Mouse (Mus musculus) thymus, adult 18-20 months (tissue): ENCODE measurements around the gene Gm32802.
"Not testable (repeated sequence)": the region's sequence is repeated elsewhere in the genome, so short reads cannot be mapped to it uniquely, and the experiment has no call there.

Experiments used
- DNase-seq, 2 experiments: peaks; one replicate each; pipeline ENCODE4 v3.0.0; 2022; ENCODE audit warnings: mixed read lengths in 2 of 2

Gm32802 gene

GRCm38 (mm10) chr10:118258388-118258787, at the start of gene Gm32802:
Gm32802 (plus strand) TSS chr10:118258688.
- DNase-seq, result not testable (repeated sequence)

- not testable (repeated sequence) for DNase-seq
Observed at GRCm38 (mm10) chr10:118215719-118216393, 42.6 kb upstream of the Gm32802 start.

GRCm38 (mm10) chr10:118227629-118228028, 30.9 kb upstream of the Gm32802 start:
- DNase-seq, result not testable (repeated sequence)

DNA sequence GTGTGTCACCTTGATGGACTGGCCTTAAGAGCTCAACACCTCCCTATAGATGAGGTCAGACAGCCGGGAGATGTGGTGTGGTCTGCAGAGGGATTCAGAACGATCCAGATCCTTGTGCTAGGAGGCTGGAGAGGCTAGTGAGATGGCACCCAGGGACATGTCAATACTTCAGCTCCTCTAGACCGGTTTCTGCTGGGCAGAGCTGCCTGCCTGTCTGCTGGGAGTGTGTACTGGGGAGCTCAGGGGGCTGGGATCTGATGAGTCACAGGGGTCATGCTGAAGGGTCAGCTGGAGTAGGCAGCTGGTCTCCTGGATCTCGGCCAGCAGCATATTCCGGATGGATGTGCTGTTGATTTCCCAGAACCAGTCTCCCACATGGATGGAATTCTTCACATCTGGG, 25.9 kb upstream of the Gm32802 start:
- DNase-seq, result not testable (repeated sequence)

GRCm38 (mm10) chr10:118240680-118241079, 17.8 kb upstream of the Gm32802 start, which contains the start of gene Gm32717:
Gm32717 (minus strand) TSS chr10:118240780.
- not testable (repeated sequence) for DNase-seq

DNA sequence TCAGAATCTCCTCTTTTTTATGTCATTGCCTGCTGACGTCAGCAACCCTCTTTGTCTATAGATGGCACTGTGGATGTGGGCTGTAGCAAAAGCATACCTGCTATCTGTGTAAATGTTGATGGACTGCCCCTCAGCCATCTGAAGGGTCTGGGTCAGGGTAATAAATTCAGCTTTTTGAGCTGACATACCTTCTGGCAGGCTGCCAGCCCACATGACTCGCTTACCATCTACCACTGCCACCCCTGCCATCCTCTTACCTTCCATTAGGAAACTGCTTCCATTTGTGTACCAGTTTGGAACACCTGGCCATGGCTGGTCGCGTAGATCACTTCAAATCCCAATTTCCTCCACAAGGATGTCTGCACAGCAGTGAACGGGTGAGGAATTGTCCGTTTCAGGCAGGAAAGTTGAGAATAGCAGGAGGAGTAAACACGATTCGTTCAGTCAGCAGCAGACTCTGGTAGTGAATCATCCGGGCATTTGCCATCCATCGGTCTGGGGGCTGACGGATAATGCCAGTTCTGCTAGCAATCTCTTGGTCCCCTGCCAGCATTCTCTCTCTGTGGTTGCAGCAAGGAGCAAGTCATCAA, 9.4 kb upstream of the Gm32802 start:
- not testable (repeated sequence) for DNase-seq

- no peak for DNase-seq
Observed at GRCm38 (mm10) chr10:118250852-118251295, 7.6 kb upstream of the Gm32802 start.

GRCm38 (mm10) chr10:118268812-118269211, 10.3 kb downstream of the Gm32802 start:
- DNase-seq, result not testable (repeated sequence)

- not testable (repeated sequence) for DNase-seq
Observed at GRCm38 (mm10) chr10:118271416-118271815, 12.9 kb downstream of the Gm32802 start.

GRCm38 (mm10) chr10:118278069-118278468, 19.6 kb downstream of the Gm32802 start:
- DNase-seq, result not testable (repeated sequence)

DNA sequence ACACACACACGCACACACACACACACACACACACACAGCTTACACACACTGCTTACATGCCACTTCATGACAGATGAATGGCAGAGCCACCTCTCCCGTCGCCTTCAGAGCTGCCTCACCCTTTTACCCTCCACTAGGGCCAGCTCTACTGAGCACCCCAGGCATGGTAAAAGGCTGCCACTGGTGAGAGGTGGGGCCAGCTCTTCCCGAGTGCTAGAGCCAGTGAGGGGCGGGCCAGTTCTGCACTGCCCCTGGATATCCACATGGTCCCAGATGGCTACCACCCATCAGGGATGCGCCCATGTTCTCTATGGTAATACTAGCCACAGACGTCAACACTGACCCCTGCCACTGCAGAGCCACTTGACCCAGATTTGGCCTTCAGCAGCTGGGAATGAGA, 24.1 kb downstream of the Gm32802 start:
- DNase-seq, result not testable (repeated sequence)

GRCm38 (mm10) chr10:118283016-118283415, 24.5 kb downstream of the Gm32802 start:
- not testable (repeated sequence) for DNase-seq

DNA sequence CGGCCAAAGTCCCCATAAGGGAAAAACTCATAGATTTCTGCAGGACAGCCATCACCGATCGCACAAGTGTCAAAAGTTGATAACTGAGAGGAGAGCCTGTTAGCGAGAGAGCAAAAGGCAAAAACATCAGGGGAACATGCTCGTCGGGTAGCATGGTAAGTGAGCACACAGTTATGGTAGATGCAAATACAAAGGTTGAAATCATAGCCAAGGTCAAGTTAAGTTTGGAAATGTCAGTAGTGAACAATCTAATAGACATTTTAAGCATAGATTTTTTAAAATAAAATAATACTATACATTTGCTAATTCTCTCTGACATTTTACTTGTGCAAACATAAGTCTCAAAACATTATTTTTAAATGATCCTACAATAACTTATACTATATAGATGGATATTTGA, 36.5 kb downstream of the Gm32802 start, which contains the start of gene Iltifb:
Gene Iltifb, minus strand, starts transcription at position 101 of the 400 bp plus-strand sequence.
- DNase-seq, result no peak

GRCm38 (mm10) chr10:118302133-118302532, 43.6 kb downstream of the Gm32802 start:
- not testable (repeated sequence) for DNase-seq
